In the genomic region with DNA sequence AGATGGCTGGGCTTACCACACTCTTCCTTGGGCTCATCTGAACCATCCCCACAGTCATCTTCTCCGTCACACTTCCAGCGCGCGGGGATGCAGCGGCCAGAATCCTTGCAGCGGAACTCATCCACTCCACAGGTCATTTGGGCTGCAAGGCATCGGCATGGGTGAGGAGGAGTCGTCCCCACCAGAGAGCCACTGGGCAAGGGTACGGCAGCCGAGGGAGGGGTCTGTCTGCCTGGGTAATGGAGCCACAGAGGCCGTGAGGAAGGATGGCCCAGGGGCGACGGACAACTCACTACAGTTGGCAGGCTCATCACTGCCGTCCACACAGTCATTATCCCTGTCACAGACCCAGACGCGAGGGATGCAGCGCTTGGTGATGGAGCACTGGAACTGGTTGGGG, we compare ENCODE assay signal across 23 mouse cellular contexts. TPM values are rescaled to one million over a fixed set of nuclear protein-coding genes. Genes with fewer than 3 reads are reported as not detected.
A peak's percentile ranks its signal among the peaks of the same experiment; 100 is the strongest.
DNase-seq lines count a peak whose midpoint lies in the region; ATAC-seq and TF ChIP-seq lines count a peak whose summit lies in the region.
"Had no signal": no experiment of that assay in that cellular context is flagged by ENCODE, and none has a peak within 500 bp of the region (broad histone marks: within the 10 kb centered on the region; RNA-seq: fewer than 3 reads in every experiment).

No protein-coding gene starts in this region.

- no peak for TF ChIP-seq POLR2A in heart, adult 2 months (IDR thresholded peaks at IDR 0.05; ENCODE audit: insufficient read depth, low read depth, low read length)

- ATAC-seq in hindbrain, embryonic 16.5 days = no peak
- ATAC-seq in hindbrain, postnatal 0 days = no peak
- ATAC-seq: activated CD4-positive, CD25-positive, alpha-beta regulatory T cell, adult 4 months; CD4-positive, CD25-positive, alpha-beta regulatory T cell, adult 4 months; Patski had no signal

- H3K36me3 ChIP-seq in heart, adult 2 months (ENCODE audit: control insufficient read depth, insufficient read depth, low read length) = no peaks in the 10 kb centered on the region
- H3K36me3 ChIP-seq in hindbrain, embryonic 16.5 days (ENCODE audit: control insufficient read depth, insufficient read depth, low read length) = peaks cover 80% of the 10 kb centered on the region
- peaks cover 96% of the 10 kb centered on the region for H3K36me3 ChIP-seq in hindbrain, postnatal 0 days (ENCODE audit: insufficient read depth, low read length)
- H3K36me3 ChIP-seq in E14TG2a.4 (ENCODE audit: insufficient read depth, low read length) = peaks cover 95% of the 10 kb centered on the region
- H3K36me3 ChIP-seq: G1E had no signal

- TF ChIP-seq EP300 in heart, adult 2 months (IDR thresholded peaks at IDR 0.05; ENCODE audit: insufficient read depth, low read depth, low read length) = no peak

- no peak overlapping the region for H3K27ac ChIP-seq in heart, adult 2 months
- no peak overlapping the region for H3K27ac ChIP-seq in hindbrain, embryonic 16.5 days (ENCODE audit: low read depth, low read length)
- H3K27ac ChIP-seq in hindbrain, postnatal 0 days = no peak overlapping the region

- no peak for TF ChIP-seq CTCF in heart, adult 2 months (IDR thresholded peaks at IDR 0.05)
- no peak for TF ChIP-seq CTCF in hindbrain, postnatal 0 days (IDR thresholded peaks at IDR 0.05; ENCODE audit: low read depth)
- TF ChIP-seq CTCF in E14TG2a.4 (conservative IDR thresholded peaks at IDR 0.05; ENCODE audit: low read length) = no peak

- no peaks in the 10 kb centered on the region for H3K79me2 ChIP-seq in heart, adult 2 months (replicated peaks; ENCODE audit: control insufficient read depth, insufficient read depth, low read length)

- no peak overlapping the region for H3K4me2 ChIP-seq in hindbrain, embryonic 16.5 days (ENCODE audit: low read length)
- H3K4me2 ChIP-seq in hindbrain, postnatal 0 days (ENCODE audit: low read depth, low read length) = no peak overlapping the region

- H3K4me1 ChIP-seq in heart, adult 2 months (ENCODE audit: control insufficient read depth, insufficient read depth, low read length) = no peaks in the 10 kb centered on the region
- H3K4me1 ChIP-seq in hindbrain, embryonic 16.5 days (ENCODE audit: control insufficient read depth, insufficient read depth, low read depth, low read length) = no peaks in the 10 kb centered on the region
- no peaks in the 10 kb centered on the region for H3K4me1 ChIP-seq in hindbrain, postnatal 0 days (ENCODE audit: insufficient read depth, low read length)
- peaks cover 56% of the 10 kb centered on the region for H3K4me1 ChIP-seq in E14TG2a.4 (replicated peaks; ENCODE audit: low read depth, low read length)

- H3K9me3 ChIP-seq in hindbrain, embryonic 16.5 days (ENCODE audit: control insufficient read depth, low read length) = no peaks in the 10 kb centered on the region
- no peaks in the 10 kb centered on the region for H3K9me3 ChIP-seq in hindbrain, postnatal 0 days (ENCODE audit: low read length)
- no peaks in the 10 kb centered on the region; the same call in 1 of the 2 replicates for H3K9me3 ChIP-seq in E14TG2a.4 (ENCODE audit: low read length)
- H3K9me3 ChIP-seq: G1E had no signal

- H3K9ac ChIP-seq in heart, adult 2 months (ENCODE audit: low read depth, low read length) = no peak overlapping the region
- H3K9ac ChIP-seq in hindbrain, embryonic 16.5 days (ENCODE audit: low read depth, low read length) = peak overlapping the region; percentile 11; the same call in 1 of the 2 replicates
- H3K9ac ChIP-seq in hindbrain, postnatal 0 days (replicated peaks; ENCODE audit: low read length) = no peak overlapping the region

- intact Hi-C loops in heart, adult 2 months (cut with DNase I) = no loop called here

- H3K27me3 ChIP-seq in heart, adult 2 months (ENCODE audit: control insufficient read depth, insufficient read depth, low read length) = no peaks in the 10 kb centered on the region
- H3K27me3 ChIP-seq in hindbrain, embryonic 16.5 days (replicated peaks; ENCODE audit: control insufficient read depth, insufficient read depth, low read length) = no peaks in the 10 kb centered on the region
- H3K27me3 ChIP-seq in hindbrain, postnatal 0 days (ENCODE audit: insufficient read depth, low read length) = no peaks in the 10 kb centered on the region
- H3K27me3 ChIP-seq in E14TG2a.4 (ENCODE audit: insufficient read depth, low read length) = peaks cover 8% of the 10 kb centered on the region; the same call in 1 of the 2 replicates
- H3K27me3 ChIP-seq: CH12.LX, Patski had no signal

- no peak overlapping the region for H3K4me3 ChIP-seq in heart, adult 2 months
- no peak overlapping the region for H3K4me3 ChIP-seq in hindbrain, embryonic 16.5 days (ENCODE audit: low read length)
- H3K4me3 ChIP-seq in hindbrain, postnatal 0 days (ENCODE audit: low read length) = no peak overlapping the region
- H3K4me3 ChIP-seq in E14TG2a.4 (replicated peaks; ENCODE audit: low read length) = 0 out of 2 replicates have a peak overlapping the region, but pooled peaks have one; percentile 46

- peak; percentile 91 for DNase-seq in heart, adult 11 months
- DNase-seq in heart, adult 2 months = no peak
- DNase-seq in hindbrain, postnatal 0 days (ENCODE audit: low spot score) = no peak
- no peak for DNase-seq in urinary bladder, adult 18-20 months (ENCODE audit: low spot score in 2 of 2)
- DNase-seq: adrenal gland, adult 2 months; adrenal gland, adult 8-10 months; adrenal gland, postnatal 10 days; adrenal gland, postnatal 14 days; adrenal gland, postnatal 25 days; adrenal gland, postnatal 36 days; B cell, adult 2 months; cerebellum, adult 11 months; cerebellum, adult 11-12 months; cerebellum, adult 18-20 months; cerebellum, adult 2 months had no signal

- 87% methylated on average over 17 of the region's 17 CpGs for WGBS in heart, adult 2 months
- 88% methylated on average over 17 of the region's 17 CpGs for WGBS in hindbrain, embryonic 16.5 days
- WGBS in hindbrain, postnatal 0 days = 82% methylated on average over 17 of the region's 17 CpGs

RNA-seq across cellular contexts. Expression of a gene that starts 15.5 kb away (rescaled TPM):
- total RNA-seq in heart, adult 2 months (2021) = under 1 TPM; 0.34 to 0.68 TPM
- 0.39 and 0.41 TPM in 2 replicates for polyA plus RNA-seq in heart, adult 2 months (2012; rRNA removed)
- polyA plus RNA-seq in hindbrain, embryonic 16.5 days (2015; fragmentation: Nextera tagmentation; extraction: Ambion mirVana) = 129 and 136 TPM in 2 replicates
- total RNA-seq in hindbrain, postnatal 0 days (2014; rRNA removed) = 26.0 and 33.5 TPM in 2 replicates
- polyA plus RNA-seq in hindbrain, postnatal 0 days (2015; fragmentation: Nextera tagmentation; extraction: Ambion mirVana) = 134 and 146 TPM in 2 replicates
- total RNA-seq: MEL had no signal
- polyA plus RNA-seq: activated CD4-positive, CD25-positive, alpha-beta regulatory T cell, adult 4 months; CD4-positive, CD25-positive, alpha-beta regulatory T cell, adult 4 months had no signal

RNA-seq across cellular contexts. Expression of a gene that starts 27.6 kb away (rescaled TPM):
- 10 to 100 TPM; 42.6 to 43.4 TPM for total RNA-seq in heart, adult 2 months (2021)
- 60.9 and 67.0 TPM in 2 replicates for polyA plus RNA-seq in heart, adult 2 months (2012; rRNA removed)
- polyA plus RNA-seq in hindbrain, embryonic 16.5 days (2015; fragmentation: Nextera tagmentation; extraction: Ambion mirVana) = 52.8 and 59.3 TPM in 2 replicates
- 66.1 and 91.1 TPM in 2 replicates for total RNA-seq in hindbrain, postnatal 0 days (2014; rRNA removed)
- polyA plus RNA-seq in hindbrain, postnatal 0 days (2015; fragmentation: Nextera tagmentation; extraction: Ambion mirVana) = 49.7 and 49.9 TPM in 2 replicates

RNA-seq across cellular contexts. Expression of a gene that starts 35.1 kb away (rescaled TPM):
- 10 to 100 TPM; 20.1 to 27.9 TPM for total RNA-seq in heart, adult 2 months (2021)
- 45.1 and 64.4 TPM in 2 replicates for polyA plus RNA-seq in heart, adult 2 months (2012; rRNA removed)
- 23.2 and 29.5 TPM in 2 replicates for polyA plus RNA-seq in hindbrain, embryonic 16.5 days (2015; fragmentation: Nextera tagmentation; extraction: Ambion mirVana)
- 11.0 and 21.9 TPM in 2 replicates for total RNA-seq in hindbrain, postnatal 0 days (2014; rRNA removed)
- polyA plus RNA-seq in hindbrain, postnatal 0 days (2015; fragmentation: Nextera tagmentation; extraction: Ambion mirVana) = 16.7 and 17.4 TPM in 2 replicates
- polyA plus RNA-seq: activated CD4-positive, CD25-positive, alpha-beta regulatory T cell, adult 4 months; CD4-positive, CD25-positive, alpha-beta regulatory T cell, adult 4 months had no signal

RNA-seq across cellular contexts. Expression of a gene that starts 48.4 kb away (rescaled TPM):
- total RNA-seq in heart, adult 2 months (2021) = 1 to 10 TPM in 1 of 2 experiments, under 1 TPM in 1; 0.21 to 1.2 TPM
- 0.86 and 1.7 TPM in 2 replicates for polyA plus RNA-seq in heart, adult 2 months (2012; rRNA removed)
- 2.0 and 3.3 TPM in 2 replicates for polyA plus RNA-seq in hindbrain, embryonic 16.5 days (2015; fragmentation: Nextera tagmentation; extraction: Ambion mirVana)
- total RNA-seq in hindbrain, postnatal 0 days (2014; rRNA removed) = 0.68 and 3.7 TPM in 2 replicates
- polyA plus RNA-seq in hindbrain, postnatal 0 days (2015; fragmentation: Nextera tagmentation; extraction: Ambion mirVana) = 1.4 and 1.7 TPM in 2 replicates
- total RNA-seq: MEL had no signal

Comparison
In these comparisons a context has a peak if more than half of its experiments do, and no peak if none do; other contexts are left out.
1. RNA of a gene that starts 15.5 kb away (polyA plus RNA-seq): 134 to 146 TPM in hindbrain, postnatal 0 days and 129 to 136 TPM in hindbrain, embryonic 16.5 days; 0.39 to 0.41 TPM in heart, adult 2 months; every median in the first group is over 10 times any median in the second.